Mouse (Mus musculus) intestine, postnatal 0 days (tissue): ENCODE measurements around the gene Bcl2l11. TPM values are rescaled to one million over a fixed set of nuclear protein-coding genes. Genes with fewer than 3 reads are reported as not detected.

Experiments used
- ATAC-seq: fragments of 200-750 bp; cut with Nextera tagmentation; 2 replicates; pipeline ENCODE4 v1.8.0; 2017; ENCODE audit warnings: mild to moderate bottlenecking, moderate TSS enrichment, moderate library complexity
- H3K27ac ChIP-seq: fragments of 300-500 bp; sonication (generic); 2 replicates; pipeline ENCODE4 v1.5.1; 2014; ENCODE audit warnings: mild to moderate bottlenecking, low read depth, low read length, moderate library complexity
- H3K27me3 ChIP-seq: fragments of 300-500 bp; sonication (generic); replicated peaks from 2 replicates; pipeline ENCODE4 v1.6.1; 2014; ENCODE audit warnings: low read length, mixed read lengths; ENCODE audit not compliant: control insufficient read depth, insufficient read depth
- H3K36me3 ChIP-seq: fragments of 300-500 bp; sonication (generic); 2 replicates; pipeline ENCODE4 v1.6.1; 2014; ENCODE audit warnings: mild to moderate bottlenecking, moderate library complexity; ENCODE audit not compliant: control insufficient read depth, insufficient read depth
- H3K4me1 ChIP-seq: fragments of 300-500 bp; sonication (generic); replicated peaks from 2 replicates; pipeline ENCODE4 v1.6.1; 2014; ENCODE audit warnings: antibody characterized with exemption, low read length, mixed read lengths; ENCODE audit not compliant: control insufficient read depth, insufficient read depth
- H3K4me2 ChIP-seq: fragments of 300-500 bp; sonication (generic); replicated peaks from 2 replicates; pipeline ENCODE4 v1.6.1; 2014; ENCODE audit warnings: low read depth, mild to moderate bottlenecking, moderate library complexity
- H3K4me3 ChIP-seq: fragments of 300-500 bp; sonication (generic); 2 replicates; pipeline ENCODE4 v1.5.1; 2014; ENCODE audit warnings: low read depth, low read length
- H3K9ac ChIP-seq: fragments of 300-500 bp; sonication (generic); 2 replicates; pipeline ENCODE4 v1.6.1; 2014; ENCODE audit warnings: mild to moderate bottlenecking, low read depth, low read length
- H3K9me3 ChIP-seq: fragments of 300-500 bp; sonication (generic); 2 replicates; pipeline ENCODE4 v1.6.1; 2016; ENCODE audit warnings: mixed run types; ENCODE audit not compliant: control insufficient read depth
- CTCF ChIP-seq: sonication (generic); IDR thresholded peaks from 2 replicates; pipeline ENCODE4 v1.5.1; 2016; ENCODE audit warnings: low read depth, mild to moderate bottlenecking, control low read depth, antibody characterized with exemption, moderate library complexity
- WGBS: fragments of 180-500 bp; shearing (Covaris S2); extraction: QIAGEN DNeasy Blood & Tissue Kit; methylation state at CpG from one replicate; pipeline ENCODE4 v1.1.7; 2014; 5-methylcytosine and 5-hydroxymethylcytosine counted together
- polyA plus RNA-seq: library from polyadenylated mRNA; unstranded; fragments of >200 nt; fragmentation: Nextera tagmentation; extraction: Ambion mirVana; gene quantifications from 2 replicates; pipeline ENCODE4 v1.2.1, GENCODE M21; 2015

The Bcl2l11 gene
- polyA plus RNA-seq, 1 experiment from 2014 or later = 7.5 TPM

- Histone ChIP-seq H3K27me3 (no peaks in the 10 kb centered on the region), H3K9me3 (no peaks in the 10 kb centered on the region), H3K4me3 (no peak overlapping the region), H3K27ac (no peak overlapping the region), H3K4me1 (no peaks in the 10 kb centered on the region), H3K4me2 (no peak overlapping the region), H3K9ac (no peak overlapping the region), H3K36me3 (peaks cover 15% of the 10 kb centered on the region)
- no peak for ATAC-seq
- 79% methylated on average over 11 of the region's 11 CpGs for WGBS
- no peak for TF ChIP-seq CTCF
These were observed 27.7 kb downstream of the Bcl2l11 start for GRCm38 (mm10) chr2:128153551-128153910.

GRCm38 (mm10) chr2:128155412-128156066 is 29.7 kb downstream of the Bcl2l11 start:
- no peak for TF ChIP-seq CTCF
- H3K9me3 ChIP-seq = no peaks in the 10 kb centered on the region
- WGBS = 88% methylated on average over 13 of the region's 13 CpGs
- H3K9ac ChIP-seq = no peak overlapping the region
- no peaks in the 10 kb centered on the region for H3K27me3 ChIP-seq
- no peak overlapping the region for H3K4me3 ChIP-seq
- peaks cover under 1% of the 10 kb centered on the region; the same call in 1 of the 2 replicates for H3K36me3 ChIP-seq
- H3K4me1 ChIP-seq = no peaks in the 10 kb centered on the region
- no peak overlapping the region for H3K27ac ChIP-seq
- no peak overlapping the region for H3K4me2 ChIP-seq
- ATAC-seq = no peak

DNA sequence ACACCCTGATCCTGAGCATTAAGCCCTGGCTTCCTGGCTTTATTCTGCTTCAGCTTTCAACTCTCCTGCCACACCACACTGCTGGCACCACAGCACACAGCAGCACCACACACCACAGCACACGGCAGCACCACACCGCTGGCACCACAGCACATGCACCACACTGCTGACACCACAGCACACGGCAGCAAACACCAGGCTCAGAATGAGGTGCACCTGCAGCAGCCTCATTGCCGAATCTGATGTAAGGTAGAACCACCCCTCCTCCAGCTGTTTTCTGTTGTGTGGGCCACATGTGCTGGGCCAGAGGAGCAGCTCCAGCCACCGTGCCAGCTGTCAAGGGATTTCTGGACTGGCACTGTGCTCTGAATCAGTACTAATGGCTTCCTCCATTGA is 30.2 kb downstream of the Bcl2l11 start:
- H3K4me1 ChIP-seq = no peaks in the 10 kb centered on the region
- H3K27me3 ChIP-seq = no peaks in the 10 kb centered on the region
- no peak overlapping the region for H3K4me3 ChIP-seq
- no peak overlapping the region for H3K9ac ChIP-seq
- no peak for TF ChIP-seq CTCF
- no peak for ATAC-seq
- no peaks in the 10 kb centered on the region for H3K9me3 ChIP-seq
- H3K27ac ChIP-seq = no peak overlapping the region
- H3K4me2 ChIP-seq = no peak overlapping the region
- no peaks in the 10 kb centered on the region; the same call in 1 of the 2 replicates for H3K36me3 ChIP-seq
- WGBS = 80% methylated on average over 5 of the region's 5 CpGs

DNA sequence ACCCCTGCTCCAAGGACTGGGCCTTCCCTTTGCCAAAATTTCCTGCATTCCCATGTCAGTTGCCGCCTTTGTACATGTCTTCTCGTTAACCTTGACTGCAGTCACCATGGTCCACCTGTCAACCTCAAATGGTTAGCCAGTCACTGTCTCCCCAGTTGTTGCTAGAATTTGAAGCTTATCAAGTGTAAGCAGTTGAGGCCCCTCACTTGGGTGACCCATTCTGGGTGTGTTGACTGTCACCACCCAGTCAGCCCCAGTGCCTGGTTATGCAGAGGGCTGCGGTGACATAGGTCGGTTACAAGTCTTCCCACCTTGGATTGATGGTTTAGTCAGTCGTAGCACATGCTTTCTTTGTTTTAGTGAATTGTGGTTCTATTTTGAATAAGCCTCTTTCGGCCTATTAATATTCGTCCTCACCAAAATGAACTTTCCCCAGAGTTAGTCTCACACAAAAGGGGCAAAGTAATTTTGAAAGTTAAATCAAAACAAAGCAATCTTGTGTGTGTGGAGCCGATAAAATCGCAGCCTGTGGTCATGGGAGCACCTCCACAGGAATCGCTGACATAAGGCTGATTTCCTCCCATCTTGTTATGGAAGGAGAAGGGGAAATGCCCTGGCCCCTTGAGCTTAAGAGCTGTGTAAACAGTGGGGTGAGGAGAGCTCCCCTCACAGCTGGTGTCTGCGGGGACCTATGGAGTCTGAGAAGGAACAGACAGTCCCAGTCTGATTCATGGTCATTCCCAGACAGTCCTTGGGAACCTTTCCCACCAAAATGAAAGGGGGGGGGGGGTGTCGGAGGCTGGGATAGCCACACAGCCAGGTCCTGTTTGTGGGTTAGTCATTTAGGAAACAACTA is 30.9 kb downstream of the Bcl2l11 start:
- Histone ChIP-seq H3K36me3 (no peaks in the 10 kb centered on the region; the same call in 1 of the 2 replicates), H3K27me3 (no peaks in the 10 kb centered on the region), H3K4me2 (no peak overlapping the region), H3K9me3 (no peaks in the 10 kb centered on the region), H3K4me1 (no peaks in the 10 kb centered on the region), H3K9ac (no peak overlapping the region), H3K27ac (no peak overlapping the region), H3K4me3 (no peak overlapping the region)
- no peak for TF ChIP-seq CTCF
- 58% methylated on average over 12 of the region's 12 CpGs for WGBS
- ATAC-seq = 0 out of 2 replicates have a peak, but pooled peaks have one; percentile 33

GRCm38 (mm10) chr2:128158734-128159410 is 33.0 kb downstream of the Bcl2l11 start:
- no peak for TF ChIP-seq CTCF
- H3K27me3 ChIP-seq = no peaks in the 10 kb centered on the region
- H3K36me3 ChIP-seq = no peaks in the 10 kb centered on the region; the same call in 1 of the 2 replicates
- H3K4me3 ChIP-seq = no peak overlapping the region
- no peak overlapping the region for H3K4me2 ChIP-seq
- no peaks in the 10 kb centered on the region for H3K9me3 ChIP-seq
- H3K9ac ChIP-seq = no peak overlapping the region
- H3K27ac ChIP-seq = no peak overlapping the region
- WGBS = 56% methylated on average over 17 of the region's 17 CpGs
- ATAC-seq = no peak
- no peaks in the 10 kb centered on the region for H3K4me1 ChIP-seq

DNA sequence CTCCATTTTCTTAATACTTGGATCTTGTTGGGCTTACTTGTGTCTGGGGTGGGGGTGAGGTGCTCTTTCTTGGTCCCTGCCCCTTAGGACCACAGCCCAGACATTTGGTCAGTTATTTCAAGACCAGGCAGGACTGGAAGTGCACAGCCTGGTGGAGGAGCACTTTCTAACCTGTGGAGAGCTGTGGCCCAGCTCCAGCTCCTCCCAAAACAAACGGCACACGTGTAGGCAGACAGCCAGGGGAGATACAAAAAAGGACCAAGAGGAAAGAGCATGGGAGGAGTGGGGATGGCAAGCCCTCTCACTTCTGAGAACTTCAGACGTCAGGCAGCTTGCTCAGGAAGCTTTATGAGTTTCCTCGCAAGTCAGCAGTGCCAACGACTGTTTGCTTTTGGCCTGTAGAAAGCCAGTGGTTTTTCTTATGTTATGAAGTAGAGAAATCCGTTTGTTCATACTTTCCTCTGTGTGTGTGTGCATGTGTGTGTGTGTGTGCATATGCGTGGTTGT is 33.8 kb downstream of the Bcl2l11 start:
- Histone ChIP-seq H3K4me1 (no peaks in the 10 kb centered on the region), H3K27me3 (no peaks in the 10 kb centered on the region), H3K4me2 (no peak overlapping the region), H3K27ac (no peak overlapping the region; the same call in 1 of the 2 replicates), H3K9me3 (no peaks in the 10 kb centered on the region), H3K36me3 (no peaks in the 10 kb centered on the region; the same call in 1 of the 2 replicates), H3K9ac (no peak overlapping the region), H3K4me3 (no peak overlapping the region)
- 57% methylated on average over 7 of the region's 7 CpGs for WGBS
- ATAC-seq = no peak
- peak; percentile 13; the same call in 1 of the 2 replicates for TF ChIP-seq CTCF
